Mouse (Mus musculus) kidney, adult 2 months (tissue): ENCODE data around the gene Tcte3.

Source experiments
- CTCF ChIP-seq: fragments of 200-500 bp; conservative IDR thresholded peaks from 2 replicates; pipeline ENCODE4 v1.5.1; 2011; ENCODE audit warnings: low read depth, mild to moderate bottlenecking, control low read depth, low read length, moderate library complexity, mixed read lengths; ENCODE audit not compliant: insufficient read depth, insufficient read length
- POLR2A ChIP-seq: fragments of 200-500 bp; IDR thresholded peaks from one replicate; pipeline ENCODE4 v1.6.1; 2011; ENCODE audit warnings: low read depth, low read length, control low read depth

- TF ChIP-seq POLR2A = no peak
- TF ChIP-seq CTCF = no peak
Observed at GRCm38 (mm10) chr17:15077536-15077935, 36.2 kb upstream of the Tcte3 start.
